Mouse (Mus musculus) limb, embryonic 15.5 days (tissue): Measurements from ENCODE around the gene Gal. TPM values are rescaled to one million over a fixed set of nuclear protein-coding genes. Genes with fewer than 3 reads are reported as not detected.
A peak's percentile ranks its signal among the peaks of the same experiment; 100 is the strongest.

Experiments used
- ATAC-seq: fragments of 200-750 bp; cut with Nextera tagmentation; 2 replicates; pipeline ENCODE4 v1.8.0; 2017; ENCODE audit warnings: low read depth, moderate TSS enrichment; ENCODE audit not compliant: insufficient number of reproducible peaks, low FRiP score, low TSS enrichment
- H3K27ac ChIP-seq: fragments of 300-500 bp; sonication (generic); 2 replicates; pipeline ENCODE4 v1.5.1; 2015; ENCODE audit warnings: moderate library complexity, mild to moderate bottlenecking, inconsistent platforms
- H3K27me3 ChIP-seq: fragments of 300-500 bp; sonication (generic); 2 replicates; pipeline ENCODE4 v1.6.1; 2015; ENCODE audit warnings: inconsistent platforms
- H3K36me3 ChIP-seq: fragments of 300-500 bp; sonication (generic); 2 replicates; pipeline ENCODE4 v1.6.1; 2015; ENCODE audit warnings: inconsistent platforms
- H3K4me1 ChIP-seq: fragments of 300-500 bp; sonication (generic); 2 replicates; pipeline ENCODE4 v1.6.1; 2015; ENCODE audit warnings: inconsistent platforms
- H3K4me2 ChIP-seq: fragments of 300-500 bp; sonication (generic); 2 replicates; pipeline ENCODE4 v1.6.1; 2015; ENCODE audit warnings: mild to moderate bottlenecking, inconsistent platforms
- H3K4me3 ChIP-seq: fragments of 300-500 bp; sonication (generic); 2 replicates; pipeline ENCODE4 v1.5.1; 2015; ENCODE audit warnings: mild to moderate bottlenecking, inconsistent platforms
- H3K9ac ChIP-seq: fragments of 300-500 bp; sonication (generic); 2 replicates; pipeline ENCODE4 v1.6.1; 2015; ENCODE audit warnings: inconsistent platforms
- H3K9me3 ChIP-seq: fragments of 300-500 bp; sonication (generic); 2 replicates; pipeline ENCODE4 v1.6.1; 2016; ENCODE audit warnings: inconsistent platforms
- WGBS: fragments of 180-500 bp; shearing (Covaris S2); methylation state at CpG from one replicate; pipeline ENCODE4 v1.1.7; 2015; 5-methylcytosine and 5-hydroxymethylcytosine counted together
- polyA plus RNA-seq: library from polyadenylated mRNA; unstranded; fragments of >200 nt; fragmentation: Nextera tagmentation; extraction: Ambion mirVana; gene quantifications from 2 replicates; pipeline ENCODE4 v1.2.1, GENCODE M21; 2015

Gene Gal
- polyA plus RNA-seq, 1 experiment from 2014 or later: 0.78 TPM

- Histone ChIP-seq H3K27ac (no peak overlapping the region), H3K4me1 (no peaks in the 10 kb centered on the region), H3K4me3 (no peak overlapping the region), H3K4me2 (no peak overlapping the region), H3K9ac (no peak overlapping the region), H3K27me3 (no peaks in the 10 kb centered on the region), H3K9me3 (no peaks in the 10 kb centered on the region), H3K36me3 (no peaks in the 10 kb centered on the region)
- WGBS: 46% methylated on average over 1 of the region's 1 CpGs
- ATAC-seq: no peak
These were observed 8.6 kb downstream of the Gal start for GRCm38 (mm10) chr19:3405531-3406281.

GRCm38 (mm10) chr19:3404030-3404429 is 10.3 kb downstream of the Gal start:
- Histone ChIP-seq H3K9ac (no peak overlapping the region), H3K9me3 (no peaks in the 10 kb centered on the region), H3K27ac (no peak overlapping the region), H3K4me3 (no peak overlapping the region), H3K4me2 (no peak overlapping the region), H3K36me3 (no peaks in the 10 kb centered on the region), H3K4me1 (no peaks in the 10 kb centered on the region), H3K27me3 (no peaks in the 10 kb centered on the region)
- 84% methylated on average over 7 of the region's 7 CpGs for WGBS
- no peak for ATAC-seq

DNA sequence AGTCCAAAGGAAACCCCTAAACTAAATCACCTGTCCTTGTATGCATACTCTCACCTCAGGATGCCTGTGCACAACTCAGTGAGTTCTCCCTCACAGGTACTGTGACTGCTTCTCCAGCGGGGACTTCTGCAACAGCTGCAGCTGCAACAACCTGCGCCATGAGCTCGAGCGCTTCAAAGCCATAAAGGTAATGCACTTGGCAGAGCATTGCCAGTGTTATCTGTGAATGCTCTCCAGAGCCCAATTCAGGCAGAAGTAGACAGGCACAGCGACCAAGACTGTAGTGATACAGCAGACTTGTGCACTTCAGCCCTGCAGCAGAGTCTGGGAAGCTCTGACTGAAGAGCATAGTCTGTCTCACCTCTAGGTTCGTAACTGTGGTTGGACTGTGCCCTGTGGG is 12.0 kb downstream of the Gal start:
- Histone ChIP-seq H3K4me2 (no peak overlapping the region), H3K4me1 (no peaks in the 10 kb centered on the region), H3K36me3 (no peaks in the 10 kb centered on the region), H3K27me3 (no peaks in the 10 kb centered on the region), H3K4me3 (no peak overlapping the region), H3K27ac (no peak overlapping the region), H3K9ac (no peak overlapping the region), H3K9me3 (no peaks in the 10 kb centered on the region)
- ATAC-seq: no peak
- 71% methylated on average over 6 of the region's 6 CpGs for WGBS

DNA sequence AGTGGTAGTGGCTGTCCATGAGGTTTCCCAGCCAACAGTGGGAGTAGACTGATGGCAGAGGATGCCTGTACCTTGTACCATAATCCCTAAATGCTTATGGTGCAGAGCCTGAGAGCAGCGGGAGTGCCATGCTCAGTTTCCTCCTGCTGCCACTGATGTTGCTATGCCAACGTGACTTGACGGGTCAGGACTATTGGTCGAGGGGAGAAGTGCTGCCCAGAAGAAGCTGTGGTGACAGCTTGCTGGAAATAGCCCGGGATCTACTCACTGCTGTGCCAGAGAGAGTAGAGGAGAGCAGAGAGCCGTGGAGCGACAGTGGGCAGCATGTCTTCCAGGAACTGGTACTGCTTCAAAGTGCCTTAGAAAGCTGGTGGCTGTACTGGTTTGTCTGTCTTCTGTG is 12.4 kb downstream of the Gal start:
- 56% methylated on average over 7 of the region's 7 CpGs for WGBS
- no peaks in the 10 kb centered on the region for H3K4me1 ChIP-seq
- H3K36me3 ChIP-seq: no peaks in the 10 kb centered on the region
- no peak overlapping the region for H3K4me3 ChIP-seq
- H3K9me3 ChIP-seq: no peaks in the 10 kb centered on the region
- ATAC-seq: no peak
- no peak overlapping the region for H3K9ac ChIP-seq
- no peak overlapping the region for H3K4me2 ChIP-seq
- H3K27me3 ChIP-seq: no peaks in the 10 kb centered on the region
- H3K27ac ChIP-seq: no peak overlapping the region

DNA sequence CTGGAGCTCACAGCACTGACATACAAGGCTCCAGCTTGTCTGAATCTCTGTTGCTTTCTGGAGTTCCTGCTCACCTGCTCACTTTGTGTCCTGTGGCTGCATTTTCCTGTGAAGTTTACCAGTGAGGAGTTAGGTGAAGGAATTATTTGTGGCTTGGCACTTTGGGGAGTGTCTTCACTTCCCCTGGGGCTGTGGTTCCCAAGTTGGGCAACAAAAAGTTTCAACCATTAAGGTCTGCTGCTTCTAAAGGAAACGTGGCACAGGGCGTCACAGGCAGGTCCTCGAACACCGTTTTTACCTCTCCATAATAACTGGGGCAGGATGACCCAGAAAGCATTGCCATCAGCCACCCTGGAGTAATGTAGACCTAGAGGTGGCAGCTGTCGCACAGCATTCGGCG is 12.8 kb downstream of the Gal start:
- H3K4me3 ChIP-seq: no peak overlapping the region
- WGBS: 85% methylated on average over 7 of the region's 7 CpGs
- ATAC-seq: no peak
- H3K27ac ChIP-seq: no peak overlapping the region
- no peak overlapping the region for H3K9ac ChIP-seq
- no peaks in the 10 kb centered on the region for H3K4me1 ChIP-seq
- H3K4me2 ChIP-seq: no peak overlapping the region
- H3K36me3 ChIP-seq: no peaks in the 10 kb centered on the region
- H3K9me3 ChIP-seq: no peaks in the 10 kb centered on the region
- H3K27me3 ChIP-seq: no peaks in the 10 kb centered on the region

DNA sequence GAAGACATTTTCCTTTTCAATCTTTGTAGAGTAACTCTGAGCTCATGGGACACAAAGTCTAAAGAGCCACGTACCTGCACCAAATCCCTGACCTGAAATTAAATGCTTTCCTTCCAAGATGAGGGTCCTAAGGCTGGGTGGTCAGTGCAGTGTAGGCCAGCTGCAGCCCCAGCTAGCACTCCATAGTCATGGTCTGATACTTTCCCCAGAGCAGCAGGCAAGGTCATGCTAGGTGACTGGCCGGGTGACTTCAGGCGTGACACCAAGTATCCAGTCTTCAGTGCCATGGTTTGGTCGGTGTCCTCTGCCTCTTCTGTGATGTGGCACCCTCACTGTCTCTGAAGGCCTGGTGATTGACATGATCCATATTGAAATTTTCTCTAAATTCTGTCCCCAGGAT is 14.3 kb downstream of the Gal start:
- Histone ChIP-seq H3K4me3 (no peak overlapping the region), H3K27ac (no peak overlapping the region), H3K4me2 (no peak overlapping the region), H3K9me3 (no peaks in the 10 kb centered on the region), H3K4me1 (no peaks in the 10 kb centered on the region), H3K27me3 (no peaks in the 10 kb centered on the region), H3K36me3 (no peaks in the 10 kb centered on the region), H3K9ac (no peak overlapping the region)
- ATAC-seq: no peak
- 85% methylated on average over 4 of the region's 4 CpGs for WGBS

- Histone ChIP-seq H3K27ac (no peak overlapping the region), H3K4me3 (no peak overlapping the region), H3K4me2 (no peak overlapping the region), H3K36me3 (no peaks in the 10 kb centered on the region), H3K9ac (no peak overlapping the region), H3K4me1 (peaks cover 3% of the 10 kb centered on the region; the same call in 1 of the 2 replicates), H3K9me3 (no peaks in the 10 kb centered on the region), H3K27me3 (no peaks in the 10 kb centered on the region)
- no peak for ATAC-seq
- 68% methylated on average over 3 of the region's 3 CpGs for WGBS
These were observed 20.1 kb downstream of the Gal start for GRCm38 (mm10) chr19:3394216-3394615.

GRCm38 (mm10) chr19:3392384-3392783 is 22.0 kb downstream of the Gal start:
- H3K9ac ChIP-seq: no peak overlapping the region
- no peak overlapping the region for H3K4me2 ChIP-seq
- no peak overlapping the region for H3K4me3 ChIP-seq
- no peaks in the 10 kb centered on the region for H3K36me3 ChIP-seq
- no peaks in the 10 kb centered on the region for H3K27me3 ChIP-seq
- no peaks in the 10 kb centered on the region for H3K9me3 ChIP-seq
- H3K27ac ChIP-seq: no peak overlapping the region
- H3K4me1 ChIP-seq: peaks cover 9% of the 10 kb centered on the region; the same call in 1 of the 2 replicates
- 38% methylated on average over 1 of the region's 1 CpGs for WGBS
- ATAC-seq: no peak

- peak; percentile 89 for ATAC-seq
- no peak overlapping the region for H3K27ac ChIP-seq
- WGBS: under 1% methylated on average over 42 of the region's 43 CpGs
- peak overlapping the region; percentile 51 for H3K4me3 ChIP-seq
- no peaks in the 10 kb centered on the region for H3K9me3 ChIP-seq
- peak overlapping the region; percentile 23 for H3K9ac ChIP-seq
- H3K4me2 ChIP-seq: peak overlapping the region; percentile 93
- H3K36me3 ChIP-seq: peaks cover 10% of the 10 kb centered on the region
- H3K27me3 ChIP-seq: no peaks in the 10 kb centered on the region
- H3K4me1 ChIP-seq: peaks cover 9% of the 10 kb centered on the region; the same call in 1 of the 2 replicates
These were observed 25.3 kb downstream of the Gal start for GRCm38 (mm10) chr19:3389089-3389488.

- Histone ChIP-seq H3K4me3 (peak within 1 kb of the TSS; percentile 51), H3K27me3 (no peaks in the 10 kb centered on the region), H3K27ac (no peak within 1 kb of the TSS), H3K9ac (peak within 1 kb of the TSS; percentile 23), H3K4me2 (peak within 1 kb of the TSS; percentile 93), H3K9me3 (no peaks in the 10 kb centered on the region), H3K4me1 (peaks cover 9% of the 10 kb centered on the region; the same call in 1 of the 2 replicates), H3K36me3 (peaks cover 14% of the 10 kb centered on the region)
- WGBS: 2% methylated on average over 29 of the region's 33 CpGs
- ATAC-seq: peak; percentile 53
These were observed 25.7 kb downstream of the Gal start, which contains the start of gene Tesmin for GRCm38 (mm10) chr19:3388629-3389057. Gene Tesmin (plus strand): TSS chr19:3388857.

- Histone ChIP-seq H3K4me3 (no peak overlapping the region), H3K9ac (no peak overlapping the region), H3K36me3 (peaks cover 17% of the 10 kb centered on the region), H3K27ac (no peak overlapping the region), H3K27me3 (no peaks in the 10 kb centered on the region), H3K9me3 (no peaks in the 10 kb centered on the region), H3K4me1 (peaks cover 9% of the 10 kb centered on the region; the same call in 1 of the 2 replicates), H3K4me2 (no peak overlapping the region)
- no peak for ATAC-seq
- WGBS: 64% methylated on average over 6 of the region's 6 CpGs
These were observed 26.3 kb downstream of the Gal start for GRCm38 (mm10) chr19:3388061-3388460.

DNA sequence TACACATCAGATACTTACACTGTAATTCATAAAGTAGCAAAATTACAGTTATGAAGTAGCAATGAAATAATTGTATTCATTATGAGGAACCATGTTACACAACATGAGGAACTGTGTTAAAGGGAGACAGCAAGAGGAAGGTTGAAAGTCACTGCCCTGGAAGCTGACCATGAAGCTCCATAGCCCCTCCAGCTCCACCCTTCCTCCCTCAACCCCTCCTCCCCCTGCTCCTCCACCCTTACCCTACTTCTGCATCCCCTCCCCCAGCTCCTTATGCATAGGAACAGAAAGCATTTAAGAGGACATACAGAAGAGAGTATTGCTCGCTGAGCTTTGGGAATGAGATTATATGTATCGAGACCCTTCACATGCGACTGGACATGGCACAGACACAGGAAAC is 35.7 kb downstream of the Gal start:
- Histone ChIP-seq H3K9me3 (no peaks in the 10 kb centered on the region), H3K4me2 (no peak overlapping the region), H3K9ac (no peak overlapping the region), H3K27ac (no peak overlapping the region), H3K4me3 (no peak overlapping the region), H3K4me1 (no peaks in the 10 kb centered on the region), H3K27me3 (no peaks in the 10 kb centered on the region), H3K36me3 (peaks cover 35% of the 10 kb centered on the region)
- ATAC-seq: no peak
- 90% methylated on average over 3 of the region's 3 CpGs for WGBS
